In genomic region chrX:11821880-11822768, GRCm38 (mm10) we compare ENCODE assay signal across 7 mouse cellular contexts.
DNase-seq lines count a peak whose midpoint lies in the region.

No protein-coding gene starts in this region.

- intact Hi-C loops in left cerebral cortex, postnatal 10 days (cut with DNase I), result no loop called here

- DNase-seq in thymus, postnatal 14 days, result peak; percentile 20
- no peak for DNase-seq in thymus, postnatal 36 days
- DNase-seq in cerebellum, postnatal 36 days, result peak; percentile 82 to 83
- DNase-seq in left cerebral cortex, postnatal 10 days (ENCODE audit: extremely low spot score in 1 of 2, low spot score in 2 of 2), result peak; percentile 36 to 48
- no peak for DNase-seq in adrenal gland, adult 2 months
- DNase-seq in urinary bladder, adult 18-20 months (ENCODE audit: low spot score in 2 of 2), result no peak
- no peak for DNase-seq in urinary bladder, postnatal 4 days (ENCODE audit: low spot score in 2 of 2)

Comparison
In these comparisons a context has a peak if more than half of its experiments do, and no peak if none do; other contexts are left out.
1. DNase-seq: peak in thymus, postnatal 14 days (single experiment), cerebellum, postnatal 36 days (2 of 2) and left cerebral cortex, postnatal 10 days (2 of 2); none in thymus, postnatal 36 days (0 of 2), adrenal gland, adult 2 months (single experiment), urinary bladder, adult 18-20 months (0 of 2) and urinary bladder, postnatal 4 days (0 of 2).